Mouse (Mus musculus): Measurements from ENCODE around the gene Cers5. TPM values are rescaled to one million over a fixed set of nuclear protein-coding genes. Genes with fewer than 3 reads are reported as not detected.
"Not testable (repeated sequence)": the region's sequence is repeated elsewhere in the genome, so short reads cannot be mapped to it uniquely, and the experiment has no call there.

The Cers5 gene
- total RNA-seq, 2 experiments from 2014 or later = 28.4 to 29.9 TPM

DNA sequence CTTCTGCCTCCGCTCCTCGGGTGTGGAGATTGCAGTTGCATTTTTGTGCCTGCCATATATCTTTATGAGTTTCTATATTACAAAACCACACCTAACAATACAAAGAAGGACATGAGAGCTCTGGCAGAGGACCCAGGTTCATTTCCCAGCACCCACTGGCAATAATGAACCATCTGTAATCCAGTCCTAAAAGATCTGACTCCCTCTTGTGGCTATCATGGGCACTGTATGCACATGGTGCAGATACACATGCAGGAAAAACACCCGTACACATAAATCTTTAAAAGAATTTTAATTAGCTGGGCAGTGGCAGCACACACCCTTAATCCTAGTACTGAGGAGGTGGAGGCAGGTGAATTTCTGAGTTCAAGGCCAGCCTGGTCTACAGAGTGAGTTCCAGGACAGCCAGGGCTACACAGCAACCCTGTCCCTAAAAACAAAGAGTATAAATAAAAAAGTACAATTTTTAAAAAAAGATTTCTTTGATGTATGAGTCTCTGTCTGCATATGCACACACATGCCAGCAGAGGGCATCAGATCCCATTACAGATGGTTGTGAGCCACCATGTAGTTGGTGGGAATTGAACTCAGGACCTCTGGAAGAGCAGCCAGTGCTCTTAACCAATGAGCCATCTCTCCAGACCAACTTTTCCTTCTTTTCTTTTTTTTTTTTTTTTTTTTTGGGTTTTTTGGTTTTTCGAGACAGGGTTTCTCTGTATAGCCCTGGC is 43.5 kb downstream of the Cers5 start:
- Histone ChIP-seq H3K27ac (no peak overlapping the region), H3K4me3 (no peak overlapping the region)
- DNase-seq (ENCODE audit: low spot score in 2 of 2) = no peak
- no peak for TF ChIP-seq CTCF (conservative IDR thresholded peaks at IDR 0.05)

DNA sequence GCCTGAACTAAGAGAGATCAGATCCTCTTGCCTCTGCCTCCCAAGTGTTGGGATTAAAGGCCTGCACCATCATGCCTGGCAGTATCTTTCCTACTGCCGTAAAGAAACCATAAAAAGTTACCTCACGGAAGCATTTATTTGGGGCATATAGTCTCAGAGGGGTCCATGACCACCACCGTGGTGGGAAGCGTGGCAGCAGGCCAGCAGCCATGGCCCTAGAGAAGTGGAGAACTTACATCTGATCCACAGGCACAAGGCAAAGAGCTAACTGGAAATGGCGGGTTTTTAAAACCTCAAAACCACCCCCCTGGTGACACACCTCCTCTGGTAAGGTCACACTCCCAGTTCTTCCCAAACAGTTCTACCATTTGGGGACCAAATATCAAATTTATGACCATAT is 44.5 kb downstream of the Cers5 start:
- TF ChIP-seq CTCF (conservative IDR thresholded peaks at IDR 0.05) = no peak
- DNase-seq (ENCODE audit: low spot score in 2 of 2) = no peak
- Histone ChIP-seq H3K4me3 (no peak overlapping the region), H3K27ac (no peak overlapping the region)

GRCm38 (mm10) chr15:99727525-99727924 is 45.2 kb downstream of the Cers5 start:
- no peak overlapping the region for H3K27ac ChIP-seq
- no peak overlapping the region for H3K4me3 ChIP-seq
- no peak for TF ChIP-seq CTCF (conservative IDR thresholded peaks at IDR 0.05)
- DNase-seq (ENCODE audit: low spot score in 2 of 2) = no peak

- not testable (repeated sequence) for H3K27ac ChIP-seq; H3K4me3 ChIP-seq; DNase-seq (ENCODE audit: low spot score in 2 of 2)
Observed at GRCm38 (mm10) chr15:99727039-99727438, 45.6 kb downstream of the Cers5 start.

GRCm38 (mm10) chr15:99726549-99726948 is 46.1 kb downstream of the Cers5 start:
- Histone ChIP-seq H3K27ac (peak overlapping the region; percentile 90; the same call in 1 of the 2 replicates), H3K4me3 (peak overlapping the region; percentile 88)
- TF ChIP-seq CTCF (conservative IDR thresholded peaks at IDR 0.05) = no peak
- no peak for DNase-seq (ENCODE audit: low spot score in 2 of 2)

DNA sequence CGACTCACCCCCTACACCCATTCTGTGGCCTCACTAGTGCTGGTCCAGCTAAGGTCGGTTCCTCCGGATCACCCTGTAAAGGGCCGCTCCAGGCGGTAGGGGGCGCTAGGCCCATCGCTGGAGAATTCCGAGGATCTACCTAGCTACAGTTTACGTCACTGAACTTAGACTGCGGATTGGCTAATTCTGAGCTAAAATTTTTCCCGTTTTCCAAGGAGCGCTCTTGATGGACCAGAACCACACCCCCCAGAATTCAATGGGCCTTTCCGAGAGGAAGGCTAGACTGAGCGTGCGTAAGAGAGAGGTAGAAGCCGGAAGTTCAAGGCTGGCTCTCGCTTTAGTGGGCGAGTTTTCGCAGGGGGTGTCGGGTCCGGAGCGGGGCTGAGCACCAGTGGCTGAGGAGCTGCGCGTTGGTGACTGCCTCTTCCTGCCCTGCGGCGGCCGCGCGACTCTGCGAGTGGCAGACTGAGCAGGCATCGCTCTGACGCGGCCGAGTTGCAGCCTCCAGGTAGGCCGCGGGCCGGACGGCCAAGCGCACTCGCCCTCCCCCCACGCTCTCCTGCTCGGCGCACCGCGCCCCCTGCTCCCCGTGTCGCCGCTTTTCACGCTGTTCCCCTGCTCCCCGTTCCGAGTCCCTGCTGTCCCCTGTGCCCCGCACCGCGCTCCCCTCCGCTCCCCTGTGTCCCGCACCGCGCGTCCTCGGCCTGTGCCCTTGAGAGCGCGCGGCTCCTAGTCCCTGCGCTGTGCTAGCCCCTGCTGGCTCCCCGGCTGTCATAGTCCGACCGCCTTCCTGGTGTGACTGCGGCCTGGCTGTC is 47.1 kb downstream of the Cers5 start, which contains the start of gene Cox14:
TSS of gene Cox14 (plus strand) at position 278 of the 815 bp plus-strand sequence.
- DNase-seq (ENCODE audit: low spot score in 2 of 2) = peak; percentile 95 to 98
- Histone ChIP-seq H3K27ac (peak within 1 kb of the TSS; percentile 94), H3K4me3 (peak within 1 kb of the TSS; percentile 88)
- TF ChIP-seq CTCF (conservative IDR thresholded peaks at IDR 0.05) = peak; percentile 85

DNA sequence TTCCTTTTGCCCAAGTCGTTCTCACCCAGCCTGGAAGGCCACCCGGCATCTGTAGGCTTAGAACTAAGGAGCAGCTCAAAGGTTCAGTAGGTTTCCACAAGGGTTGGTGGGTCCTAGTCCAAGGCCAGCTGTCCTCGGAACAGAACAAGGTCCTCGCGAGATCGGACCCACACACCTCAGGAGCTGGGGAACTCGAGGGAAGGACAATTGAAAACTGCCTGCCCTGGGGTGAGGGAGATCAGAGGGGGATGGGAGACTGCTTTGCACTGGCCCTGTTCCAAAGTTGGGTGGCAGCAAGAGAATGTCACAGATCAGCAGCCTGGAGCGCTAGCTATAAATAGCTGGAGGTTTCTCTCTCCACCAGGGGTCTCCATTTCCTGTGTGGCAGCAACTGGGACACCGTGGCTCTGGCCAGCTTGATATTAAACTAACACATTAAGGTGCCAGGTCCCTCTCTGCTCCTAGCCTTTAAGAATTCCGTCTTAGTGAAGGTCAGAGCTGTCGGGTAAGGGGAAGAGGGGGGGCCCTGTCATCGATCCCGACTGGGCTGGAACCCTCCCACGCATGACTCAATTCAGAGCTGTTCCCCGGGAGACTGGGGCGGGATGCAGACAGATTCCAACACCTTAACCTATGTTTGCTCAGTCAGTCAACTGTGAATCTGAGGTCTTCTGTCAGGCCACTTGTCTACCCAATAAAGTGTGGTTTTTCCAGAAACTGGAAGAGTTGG is 48.2 kb downstream of the Cers5 start:
- Histone ChIP-seq H3K27ac (peak overlapping the region; percentile 94), H3K4me3 (peak overlapping the region; percentile 53)
- peak; percentile 75 for TF ChIP-seq CTCF (conservative IDR thresholded peaks at IDR 0.05)
- DNase-seq (ENCODE audit: low spot score in 2 of 2) = peak; percentile 69 to 72

GRCm38 (mm10) chr15:99723515-99724291 is 49.0 kb downstream of the Cers5 start:
- H3K4me3 ChIP-seq = no peak overlapping the region; the same call in 1 of the 2 replicates
- H3K27ac ChIP-seq = peak overlapping the region; percentile 94
- no peak for TF ChIP-seq CTCF (conservative IDR thresholded peaks at IDR 0.05)
- DNase-seq (ENCODE audit: low spot score in 2 of 2) = peak; percentile 58 to 67

- H3K4me3 ChIP-seq = no peak overlapping the region
- no peak for TF ChIP-seq CTCF (conservative IDR thresholded peaks at IDR 0.05)
- peak in 1 of 2 experiments; percentile 11 for DNase-seq (ENCODE audit: low spot score in 2 of 2)
- peak overlapping the region; percentile 94 for H3K27ac ChIP-seq
Observed at GRCm38 (mm10) chr15:99723120-99723514, 49.6 kb downstream of the Cers5 start.

DNA sequence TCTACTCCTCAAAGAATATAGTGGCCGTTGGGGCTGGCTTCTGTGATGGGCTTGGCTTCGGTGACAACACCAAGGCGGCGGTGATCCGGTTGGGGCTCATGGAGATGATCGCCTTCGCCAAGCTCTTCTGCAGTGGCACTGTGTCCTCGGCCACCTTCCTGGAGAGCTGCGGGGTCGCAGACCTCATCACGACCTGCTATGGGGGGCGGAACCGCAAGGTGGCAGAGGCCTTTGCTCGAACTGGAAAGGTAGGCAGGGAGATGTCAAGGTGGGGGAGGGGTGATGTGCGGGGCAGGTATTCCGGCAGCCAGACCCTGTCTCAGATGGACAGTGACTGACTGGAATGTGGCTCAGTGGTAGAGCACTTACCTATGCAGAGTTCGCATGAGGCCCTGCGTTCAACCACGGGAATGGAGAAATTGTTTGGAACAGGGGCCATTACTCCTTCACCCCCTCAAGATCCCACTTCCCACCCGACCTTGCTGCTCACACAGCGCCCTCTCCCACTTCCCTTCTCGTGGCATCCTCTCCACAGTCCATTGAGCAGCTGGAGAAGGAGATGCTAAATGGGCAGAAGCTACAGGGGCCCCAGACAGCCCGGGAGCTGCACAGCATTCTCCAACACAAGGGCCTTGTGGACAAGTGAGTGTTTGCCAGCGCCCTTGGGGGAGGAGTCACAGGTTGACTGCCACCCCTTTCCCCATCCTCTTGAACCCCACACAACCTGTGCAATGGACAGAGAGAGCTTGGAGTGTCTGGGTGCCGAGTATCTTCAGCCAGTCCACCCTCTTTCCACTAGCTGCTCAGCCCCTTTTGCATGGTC is 50.6 kb downstream of the Cers5 start:
- Histone ChIP-seq H3K27ac (peak overlapping the region; percentile 94), H3K4me3 (no peak overlapping the region)
- peak in 1 of 2 experiments; percentile 10 for DNase-seq (ENCODE audit: low spot score in 2 of 2)
- TF ChIP-seq CTCF (conservative IDR thresholded peaks at IDR 0.05) = no peak

DNA sequence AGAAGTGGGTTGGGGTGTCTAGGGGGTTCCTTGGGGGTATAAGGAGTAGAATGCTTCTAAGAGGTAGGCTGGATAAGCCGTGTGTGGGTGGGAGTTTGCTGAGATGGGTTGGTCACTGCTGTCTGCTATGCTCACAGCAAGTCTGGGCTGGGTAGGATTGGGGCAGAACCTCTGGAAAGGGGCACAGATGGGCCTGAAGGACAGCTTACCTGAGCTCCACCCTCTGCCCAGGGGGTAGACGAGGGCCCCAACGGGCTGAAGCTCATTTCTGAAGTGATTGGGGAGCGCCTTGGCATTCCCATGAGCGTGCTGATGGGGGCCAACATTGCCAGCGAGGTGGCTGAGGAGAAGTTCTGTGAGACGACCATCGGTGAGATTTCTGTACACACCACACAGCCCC is 52.8 kb downstream of the Cers5 start:
- peak in 1 of 2 experiments; percentile 8 for DNase-seq (ENCODE audit: low spot score in 2 of 2)
- TF ChIP-seq CTCF (conservative IDR thresholded peaks at IDR 0.05) = no peak
- Histone ChIP-seq H3K4me3 (no peak overlapping the region), H3K27ac (0 out of 2 replicates have a peak overlapping the region, but pooled peaks have one; percentile 51)
